In the genomic region with DNA sequence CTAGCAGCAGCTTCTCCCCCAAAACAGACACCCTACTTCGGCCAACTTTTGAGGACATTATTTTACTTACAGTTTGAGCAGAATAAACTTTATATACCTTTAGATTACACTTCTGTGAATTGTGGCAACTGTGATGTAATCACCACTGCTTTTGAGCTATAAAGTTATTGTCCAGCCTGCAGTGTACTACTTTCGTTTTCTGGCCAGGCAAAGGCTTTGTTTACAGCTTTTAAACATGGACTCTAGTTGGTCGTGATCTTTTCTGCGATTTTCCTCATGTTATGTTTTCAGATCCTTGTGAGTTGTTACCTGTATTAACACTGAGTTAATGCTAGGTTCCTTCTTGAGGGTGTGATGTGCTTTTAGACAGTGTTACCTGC, we compare ENCODE assay signal across 8 mouse cellular contexts.
DNase-seq lines count a peak whose midpoint lies in the region; ATAC-seq and TF ChIP-seq lines count a peak whose summit lies in the region.

No protein-coding gene starts in this region.

- DNase-seq in liver, adult 2 months (ENCODE audit: extremely low read depth, low read depth, low spot score), result peak; percentile 36
- DNase-seq in liver, result no peak
- no peak for DNase-seq in limb, embryonic 10.5 days (ENCODE audit: low spot score)
- no peak for DNase-seq in layer of hippocampus, adult 11-12 months (ENCODE audit: low spot score)
- no peak for DNase-seq in urinary bladder, postnatal 25 days (ENCODE audit: low spot score)
- DNase-seq in left cerebral cortex, adult 11 months (ENCODE audit: low spot score), result no peak

- ATAC-seq in embryonic facial prominence, embryonic 13.5 days (ENCODE audit: insufficient number of reproducible peaks, insufficient read depth, low FRiP score, low TSS enrichment, low read depth), result no peak
- no peak; the same call in 1 of the 2 replicates for ATAC-seq in neural tube, embryonic 12.5 days (ENCODE audit: low FRiP score, low read depth)

- H3K27me3 ChIP-seq in liver, adult 2 months (ENCODE audit: control insufficient read depth, insufficient read depth, low read length), result no peaks in the 10 kb centered on the region; the same call in 1 of the 2 replicates
- no peaks in the 10 kb centered on the region for H3K27me3 ChIP-seq in embryonic facial prominence, embryonic 13.5 days
- H3K27me3 ChIP-seq in limb, embryonic 10.5 days (ENCODE audit: low read depth, poor library complexity, severe bottlenecking), result peaks cover 33% of the 10 kb centered on the region
- no peaks in the 10 kb centered on the region for H3K27me3 ChIP-seq in neural tube, embryonic 12.5 days (replicated peaks)

- H3K36me3 ChIP-seq in liver, adult 2 months (ENCODE audit: control insufficient read depth, insufficient read depth, low read length), result no peaks in the 10 kb centered on the region
- no peaks in the 10 kb centered on the region for H3K36me3 ChIP-seq in embryonic facial prominence, embryonic 13.5 days
- no peaks in the 10 kb centered on the region for H3K36me3 ChIP-seq in limb, embryonic 10.5 days
- H3K36me3 ChIP-seq in neural tube, embryonic 12.5 days, result no peaks in the 10 kb centered on the region

- H3K9ac ChIP-seq in liver, adult 2 months (ENCODE audit: low read depth, low read length), result peak overlapping the region; percentile 95
- peak overlapping the region; percentile 92 for H3K9ac ChIP-seq in embryonic facial prominence, embryonic 13.5 days
- peak overlapping the region; percentile 91 for H3K9ac ChIP-seq in neural tube, embryonic 12.5 days

- peaks cover 11% of the 10 kb centered on the region for H3K4me1 ChIP-seq in liver, adult 2 months (ENCODE audit: control insufficient read depth, insufficient read depth, low read length)
- no peaks in the 10 kb centered on the region for H3K4me1 ChIP-seq in embryonic facial prominence, embryonic 13.5 days
- peaks cover 11% of the 10 kb centered on the region for H3K4me1 ChIP-seq in limb, embryonic 10.5 days
- no peaks in the 10 kb centered on the region for H3K4me1 ChIP-seq in neural tube, embryonic 12.5 days

- H3K4me2 ChIP-seq in embryonic facial prominence, embryonic 13.5 days, result peak overlapping the region; percentile 71
- H3K4me2 ChIP-seq in neural tube, embryonic 12.5 days (replicated peaks), result peak overlapping the region; percentile 64

- no peaks in the 10 kb centered on the region for H3K9me3 ChIP-seq in embryonic facial prominence, embryonic 13.5 days
- H3K9me3 ChIP-seq in limb, embryonic 10.5 days (replicated peaks), result no peaks in the 10 kb centered on the region
- H3K9me3 ChIP-seq in neural tube, embryonic 12.5 days, result peaks cover 5% of the 10 kb centered on the region; the same call in 1 of the 2 replicates

- no peak for TF ChIP-seq POLR2A in liver, adult 2 months (IDR thresholded peaks at IDR 0.05; ENCODE audit: extremely low read depth, insufficient read depth, low read length)

- peak overlapping the region; percentile 63 for H3K27ac ChIP-seq in liver, adult 2 months (replicated peaks; ENCODE audit: insufficient read depth, low read depth, low read length)
- peak overlapping the region; percentile 93 for H3K27ac ChIP-seq in embryonic facial prominence, embryonic 13.5 days
- H3K27ac ChIP-seq in limb, embryonic 10.5 days, result peak overlapping the region; percentile 98
- no peak overlapping the region for H3K27ac ChIP-seq in neural tube, embryonic 12.5 days

- TF ChIP-seq CTCF in liver, adult 2 months (IDR thresholded peaks at IDR 0.05; ENCODE audit: low read depth, low read length), result no peak

- WGBS in liver, adult 2 months, result 12% methylated on average over 4 of the region's 4 CpGs
- WGBS in embryonic facial prominence, embryonic 13.5 days, result 51% methylated on average over 4 of the region's 4 CpGs
- WGBS in limb, embryonic 10.5 days, result 56% methylated on average over 4 of the region's 4 CpGs
- 42% methylated on average over 4 of the region's 4 CpGs for WGBS in neural tube, embryonic 12.5 days

- H3K4me3 ChIP-seq in liver, adult 2 months (ENCODE audit: insufficient read depth, low read depth, low read length), result peak overlapping the region; percentile 68
- peak overlapping the region; percentile 60 for H3K4me3 ChIP-seq in embryonic facial prominence, embryonic 13.5 days
- H3K4me3 ChIP-seq in limb, embryonic 10.5 days, result peak overlapping the region; percentile 70
- peak overlapping the region; percentile 64 for H3K4me3 ChIP-seq in neural tube, embryonic 12.5 days

- H3K79me2 ChIP-seq in liver, adult 2 months (ENCODE audit: control insufficient read depth, insufficient read depth, low read length), result no peaks in the 10 kb centered on the region
